Mouse (Mus musculus): ENCODE results near the gene Coq8a. TPM values are rescaled to one million over a fixed set of nuclear protein-coding genes. Genes with fewer than 3 reads are reported as not detected.

Gene Coq8a
- polyA plus RNA-seq, 1 experiment from 2014 or later, result 3.4 TPM

DNA sequence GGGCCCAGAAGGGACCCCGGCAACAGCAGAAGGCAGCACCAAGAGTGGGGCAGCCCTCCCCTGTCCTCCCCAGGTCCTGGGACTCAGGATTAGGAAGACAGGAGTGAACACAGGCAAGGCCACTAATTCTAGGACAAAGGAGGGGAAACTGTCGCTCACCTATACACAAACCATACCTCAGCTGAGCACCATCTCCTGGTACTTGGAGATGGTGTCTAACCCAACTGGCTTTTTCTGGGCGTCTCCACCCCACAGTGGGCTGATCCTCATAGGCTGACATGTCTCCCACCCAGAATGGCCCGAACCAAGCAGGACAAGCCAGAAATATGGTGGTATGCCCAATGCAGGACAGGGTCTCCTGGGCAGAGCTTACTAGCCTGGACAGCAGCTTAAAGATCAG, 26.8 kb downstream of the Coq8a start:
- no peaks in the 10 kb centered on the region for H3K4me1 ChIP-seq
- no peak overlapping the region for H3K9ac ChIP-seq (replicated peaks)
- 91% methylated on average over 4 of the region's 4 CpGs for WGBS
- H3K36me3 ChIP-seq, result no peaks in the 10 kb centered on the region
- H3K9me3 ChIP-seq (replicated peaks), result no peaks in the 10 kb centered on the region
- no peaks in the 10 kb centered on the region for H3K27me3 ChIP-seq (replicated peaks)
- no peak overlapping the region for H3K27ac ChIP-seq (replicated peaks)
- no peak overlapping the region for H3K4me3 ChIP-seq (replicated peaks)
- ATAC-seq (ENCODE audit: low FRiP score), result no peak
- no peak overlapping the region for H3K4me2 ChIP-seq

DNA sequence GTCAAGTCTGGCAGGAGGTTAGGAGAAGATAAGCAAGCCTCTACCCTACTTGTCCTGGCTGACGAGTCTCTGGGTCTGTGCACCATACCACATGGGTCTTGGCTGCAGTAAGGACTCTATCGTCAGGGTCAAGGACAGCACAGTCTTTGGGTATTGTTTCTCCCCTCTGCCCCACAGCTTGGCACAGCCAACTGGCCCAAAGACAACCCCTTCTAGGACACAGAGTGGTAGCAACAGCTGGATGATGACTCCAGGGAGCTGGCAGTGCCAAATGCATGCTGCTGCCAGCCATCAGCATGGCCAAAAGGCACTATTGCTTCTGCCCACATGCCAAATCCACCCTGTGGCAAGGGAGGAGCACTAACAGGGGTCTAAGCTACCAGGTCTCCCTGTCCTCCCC, 27.5 kb downstream of the Coq8a start:
- no peak overlapping the region for H3K4me2 ChIP-seq
- H3K27ac ChIP-seq (replicated peaks), result no peak overlapping the region
- no peaks in the 10 kb centered on the region for H3K9me3 ChIP-seq (replicated peaks)
- H3K36me3 ChIP-seq, result no peaks in the 10 kb centered on the region; the same call in 1 of the 2 replicates
- ATAC-seq (ENCODE audit: low FRiP score), result no peak
- no peak overlapping the region for H3K4me3 ChIP-seq (replicated peaks)
- 79% methylated on average over 2 of the region's 2 CpGs for WGBS
- H3K4me1 ChIP-seq, result no peaks in the 10 kb centered on the region
- no peaks in the 10 kb centered on the region for H3K27me3 ChIP-seq (replicated peaks)
- H3K9ac ChIP-seq (replicated peaks), result no peak overlapping the region

GRCm38 (mm10) chr1:180170071-180170470, 29.3 kb downstream of the Coq8a start:
- no peak for ATAC-seq (ENCODE audit: low FRiP score)
- Histone ChIP-seq H3K4me2 (no peak overlapping the region), H3K36me3 (peaks cover 11% of the 10 kb centered on the region), H3K9me3 (replicated peaks) (no peaks in the 10 kb centered on the region), H3K9ac (replicated peaks) (no peak overlapping the region), H3K4me3 (replicated peaks) (no peak overlapping the region), H3K4me1 (no peaks in the 10 kb centered on the region), H3K27ac (replicated peaks) (no peak overlapping the region), H3K27me3 (replicated peaks) (no peaks in the 10 kb centered on the region)
- 92% methylated on average over 8 of the region's 8 CpGs for WGBS

- H3K27ac ChIP-seq (replicated peaks), result no peak overlapping the region
- H3K4me2 ChIP-seq, result no peak overlapping the region
- H3K4me1 ChIP-seq, result no peaks in the 10 kb centered on the region
- H3K4me3 ChIP-seq (replicated peaks), result no peak overlapping the region
- ATAC-seq (ENCODE audit: low FRiP score), result no peak
- no peak overlapping the region for H3K9ac ChIP-seq (replicated peaks)
- H3K9me3 ChIP-seq (replicated peaks), result no peaks in the 10 kb centered on the region
- WGBS, result 91% methylated on average over 7 of the region's 7 CpGs
- H3K36me3 ChIP-seq, result peaks cover 12% of the 10 kb centered on the region
- H3K27me3 ChIP-seq (replicated peaks), result no peaks in the 10 kb centered on the region
Measured at GRCm38 (mm10) chr1:180169161-180169560, 30.2 kb downstream of the Coq8a start.

- H3K27me3 ChIP-seq (replicated peaks), result no peaks in the 10 kb centered on the region
- H3K9me3 ChIP-seq (replicated peaks), result no peaks in the 10 kb centered on the region
- no peak overlapping the region for H3K4me3 ChIP-seq (replicated peaks)
- H3K9ac ChIP-seq (replicated peaks), result no peak overlapping the region
- H3K4me2 ChIP-seq, result no peak overlapping the region
- ATAC-seq (ENCODE audit: low FRiP score), result no peak
- H3K27ac ChIP-seq (replicated peaks), result no peak overlapping the region
- H3K4me1 ChIP-seq, result no peaks in the 10 kb centered on the region
- 97% methylated on average over 6 of the region's 6 CpGs for WGBS
- H3K36me3 ChIP-seq, result peaks cover 20% of the 10 kb centered on the region
Measured at GRCm38 (mm10) chr1:180168294-180168693, 31.1 kb downstream of the Coq8a start.

DNA sequence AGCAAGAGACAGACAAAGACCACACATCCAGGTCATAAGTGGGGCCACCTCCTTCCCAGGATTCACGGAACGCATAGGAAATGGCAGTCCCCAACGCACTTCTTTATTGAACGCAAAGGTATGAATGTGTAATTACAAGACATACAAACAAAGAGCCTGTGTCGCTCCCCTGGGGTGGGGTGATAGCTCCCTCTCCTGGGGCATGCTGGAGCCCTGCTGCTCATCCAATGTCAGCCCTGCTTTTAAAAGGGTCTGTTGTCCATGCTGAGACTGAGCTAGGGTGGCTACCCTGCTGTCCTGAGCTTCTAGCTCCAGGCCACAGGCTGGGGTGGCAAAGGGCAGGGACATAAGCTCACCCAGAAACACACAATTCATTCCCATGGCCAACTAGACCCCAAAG, 32.9 kb downstream of the Coq8a start:
- no peaks in the 10 kb centered on the region for H3K9me3 ChIP-seq (replicated peaks)
- no peak for ATAC-seq (ENCODE audit: low FRiP score)

DNA sequence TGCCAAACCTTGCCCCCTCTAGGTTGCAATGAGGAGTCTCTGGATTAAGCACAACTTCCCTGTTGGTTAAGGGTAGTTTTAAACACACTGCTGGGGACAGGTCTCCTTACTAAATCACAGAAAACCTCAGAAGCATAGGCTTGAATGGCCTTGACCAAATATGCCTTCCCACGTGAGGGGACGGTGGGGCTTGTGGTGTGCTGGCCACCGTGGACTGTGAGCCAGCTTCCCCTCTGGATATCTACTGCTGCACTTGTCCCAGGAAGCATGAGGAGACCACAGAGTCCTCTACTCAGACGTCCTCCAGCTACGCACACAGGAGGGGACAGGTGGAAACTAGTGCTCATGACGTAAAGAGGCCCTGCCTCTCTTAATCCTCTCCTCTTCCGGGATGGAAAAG, 36.4 kb downstream of the Coq8a start:
- H3K36me3 ChIP-seq, result peaks cover 56% of the 10 kb centered on the region

More for the DNA sequence above, 32.9 kb downstream of the Coq8a start:
- H3K27ac ChIP-seq (replicated peaks), result no peak overlapping the region
- no peak overlapping the region for H3K9ac ChIP-seq (replicated peaks)
- H3K4me1 ChIP-seq, result no peaks in the 10 kb centered on the region
- H3K4me3 ChIP-seq (replicated peaks), result no peak overlapping the region
- WGBS, result 66% methylated on average over 5 of the region's 5 CpGs
- peaks cover 36% of the 10 kb centered on the region for H3K36me3 ChIP-seq
- no peak overlapping the region for H3K4me2 ChIP-seq
- H3K27me3 ChIP-seq (replicated peaks), result no peaks in the 10 kb centered on the region

DNA sequence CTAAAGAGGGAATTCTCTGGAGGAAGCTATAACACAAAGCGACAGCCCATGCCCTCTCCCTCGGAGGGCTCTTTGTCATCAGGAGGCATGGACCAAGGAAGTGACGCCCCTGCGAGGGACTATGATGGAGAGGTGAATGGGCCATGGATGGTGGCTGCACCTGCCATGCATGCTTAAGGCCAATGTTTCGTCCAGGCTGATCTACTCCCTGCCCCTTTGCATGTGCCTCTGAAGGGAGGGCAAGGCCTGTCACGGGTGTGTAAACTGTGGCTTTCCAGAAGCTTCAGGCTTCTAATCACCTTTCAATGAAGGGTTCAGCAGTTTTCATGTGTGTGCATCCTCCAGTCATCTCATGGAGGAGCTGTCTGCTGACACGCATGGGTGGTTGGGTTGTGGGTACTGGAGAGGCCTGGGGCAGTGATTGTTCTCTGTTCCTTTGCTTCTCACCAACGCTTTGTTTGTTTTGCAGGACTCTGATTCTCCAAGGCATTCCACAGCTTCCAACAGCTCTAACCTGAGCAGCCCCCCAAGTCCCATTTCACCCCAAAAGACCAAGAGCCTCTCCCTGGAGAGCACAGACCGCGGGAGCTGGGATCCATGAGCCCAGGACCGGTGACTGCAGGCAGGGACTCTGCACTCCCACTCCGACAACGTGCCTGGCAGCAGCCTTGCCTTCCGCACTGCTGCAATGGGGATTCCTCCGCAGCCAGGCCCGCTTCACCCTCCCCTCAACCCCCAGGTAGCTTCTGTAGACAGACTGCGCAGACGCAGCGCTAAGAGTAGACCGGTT, 37.6 kb downstream of the Coq8a start:
- no peak for ATAC-seq (ENCODE audit: low FRiP score)
- no peak overlapping the region for H3K4me2 ChIP-seq
- no peaks in the 10 kb centered on the region for H3K4me1 ChIP-seq
- peaks cover 55% of the 10 kb centered on the region for H3K36me3 ChIP-seq
- no peak overlapping the region for H3K27ac ChIP-seq (replicated peaks)
- H3K9ac ChIP-seq (replicated peaks), result no peak overlapping the region
- no peaks in the 10 kb centered on the region for H3K27me3 ChIP-seq (replicated peaks)
- H3K9me3 ChIP-seq (replicated peaks), result no peaks in the 10 kb centered on the region
- WGBS, result 85% methylated on average over 20 of the region's 20 CpGs
- H3K4me3 ChIP-seq (replicated peaks), result no peak overlapping the region

More for the DNA sequence above, 36.4 kb downstream of the Coq8a start:
- H3K4me2 ChIP-seq, result no peak overlapping the region
- no peaks in the 10 kb centered on the region for H3K27me3 ChIP-seq (replicated peaks)
- no peak overlapping the region for H3K4me3 ChIP-seq (replicated peaks)
- no peak for ATAC-seq (ENCODE audit: low FRiP score)
- H3K9ac ChIP-seq (replicated peaks), result no peak overlapping the region
- no peaks in the 10 kb centered on the region for H3K4me1 ChIP-seq
- H3K27ac ChIP-seq (replicated peaks), result no peak overlapping the region
- no peaks in the 10 kb centered on the region for H3K9me3 ChIP-seq (replicated peaks)
- WGBS, result 85% methylated on average over 7 of the region's 7 CpGs

DNA sequence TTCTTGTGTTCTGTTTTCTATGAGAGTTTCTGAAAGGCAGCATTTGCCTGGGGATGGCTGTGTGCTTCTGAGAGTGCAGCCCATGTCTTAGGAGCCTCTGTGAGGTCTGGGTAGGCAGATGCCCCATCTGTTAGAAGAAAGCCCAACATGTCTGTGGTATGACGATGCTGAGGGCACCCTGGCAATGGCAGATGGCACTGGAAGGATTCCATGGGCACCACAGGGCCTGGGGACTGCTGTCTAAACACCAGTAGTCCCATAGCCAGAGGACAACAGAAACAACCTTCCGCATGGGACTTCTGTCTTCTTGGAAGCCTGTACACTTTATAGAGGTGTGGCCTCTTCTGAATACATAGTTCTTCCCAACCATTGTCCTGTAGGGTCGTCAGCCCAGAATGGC, 38.2 kb downstream of the Coq8a start:
- no peak overlapping the region for H3K4me3 ChIP-seq (replicated peaks)
- no peak overlapping the region for H3K9ac ChIP-seq (replicated peaks)
- H3K27me3 ChIP-seq (replicated peaks), result no peaks in the 10 kb centered on the region
- no peaks in the 10 kb centered on the region for H3K9me3 ChIP-seq (replicated peaks)
- H3K4me2 ChIP-seq, result no peak overlapping the region
- no peaks in the 10 kb centered on the region for H3K4me1 ChIP-seq
- ATAC-seq (ENCODE audit: low FRiP score), result no peak
- WGBS, result 66% methylated on average over 3 of the region's 3 CpGs
- H3K36me3 ChIP-seq, result peaks cover 50% of the 10 kb centered on the region
- H3K27ac ChIP-seq (replicated peaks), result no peak overlapping the region

GRCm38 (mm10) chr1:180160545-180160944, 38.9 kb downstream of the Coq8a start:
- H3K27me3 ChIP-seq (replicated peaks), result no peaks in the 10 kb centered on the region
- ATAC-seq (ENCODE audit: low FRiP score), result no peak
- H3K4me3 ChIP-seq (replicated peaks), result no peak overlapping the region
- 82% methylated on average over 2 of the region's 2 CpGs for WGBS
- no peaks in the 10 kb centered on the region for H3K9me3 ChIP-seq (replicated peaks)
- H3K9ac ChIP-seq (replicated peaks), result no peak overlapping the region
- H3K4me1 ChIP-seq, result no peaks in the 10 kb centered on the region
- peaks cover 48% of the 10 kb centered on the region for H3K36me3 ChIP-seq
- H3K4me2 ChIP-seq, result no peak overlapping the region
- H3K27ac ChIP-seq (replicated peaks), result no peak overlapping the region

- Histone ChIP-seq H3K4me3 (replicated peaks) (no peak overlapping the region), H3K27ac (replicated peaks) (no peak overlapping the region), H3K27me3 (replicated peaks) (no peaks in the 10 kb centered on the region), H3K4me1 (no peaks in the 10 kb centered on the region), H3K9me3 (replicated peaks) (no peaks in the 10 kb centered on the region), H3K9ac (replicated peaks) (no peak overlapping the region), H3K4me2 (no peak overlapping the region), H3K36me3 (peaks cover 52% of the 10 kb centered on the region)
- no peak for ATAC-seq (ENCODE audit: low FRiP score)
- WGBS, result 92% methylated on average over 2 of the region's 2 CpGs
Measured at GRCm38 (mm10) chr1:180158648-180159047, 40.8 kb downstream of the Coq8a start.

GRCm38 (mm10) chr1:180151191-180151590, 48.2 kb downstream of the Coq8a start:
- Histone ChIP-seq H3K27ac (replicated peaks) (no peak overlapping the region), H3K27me3 (replicated peaks) (no peaks in the 10 kb centered on the region), H3K9me3 (replicated peaks) (no peaks in the 10 kb centered on the region), H3K4me3 (replicated peaks) (no peak overlapping the region), H3K36me3 (peaks cover 55% of the 10 kb centered on the region), H3K9ac (replicated peaks) (no peak overlapping the region), H3K4me1 (no peaks in the 10 kb centered on the region), H3K4me2 (no peak overlapping the region)
- ATAC-seq (ENCODE audit: low FRiP score), result no peak
- WGBS, result 75% methylated on average over 8 of the region's 8 CpGs

Measured in neural tube, embryonic 15.5 days (tissue).